Mouse (Mus musculus): Measurements from ENCODE around the gene Gtpbp1.

GRCm38 (mm10) chr15:79757118-79757517 lies 66.5 kb downstream of the Gtpbp1 start:
- TF ChIP-seq GATA1 (IDR thresholded peaks at IDR 0.05; ENCODE audit: low read length), result no peak
- no peak for TF ChIP-seq TAL1 (IDR thresholded peaks at IDR 0.05; ENCODE audit: low read length)

Measured in erythroblast, embryonic 14.5 days (primary cell).